8 mouse cellular contexts compared by ENCODE assay signal in genomic region chr1:138848026-138848425, GRCm38 (mm10). TPM values are rescaled to one million over a fixed set of nuclear protein-coding genes. Genes with fewer than 3 reads are reported as not detected.
A peak's percentile ranks its signal among the peaks of the same experiment; 100 is the strongest.
DNase-seq lines count a peak whose midpoint lies in the region; ATAC-seq and TF ChIP-seq lines count a peak whose summit lies in the region.

No protein-coding gene starts in this region.

- peak; percentile 39 to 50 for DNase-seq in B cell, adult 2 months
- no peak for DNase-seq in left cerebral cortex, adult 11 months (ENCODE audit: low spot score)
- no peak for DNase-seq in cerebellum, adult 9-10 months
- no peak for DNase-seq in cerebellum, postnatal 36 days
- no peak for DNase-seq in urinary bladder, postnatal 10 days (ENCODE audit: low spot score)

- H3K4me2 ChIP-seq in heart, embryonic 16.5 days (ENCODE audit: low read depth, low read length): peak overlapping the region; percentile 74
- peak overlapping the region; percentile 40; the same call in 1 of the 2 replicates for H3K4me2 ChIP-seq in liver, embryonic 16.5 days (ENCODE audit: low read depth, low read length)

- TF ChIP-seq EP300 in ES-Bruce4 (IDR thresholded peaks at IDR 0.05; ENCODE audit: insufficient read depth, low read depth, low read length): no peak

- TF ChIP-seq CTCF in ES-Bruce4 (IDR thresholded peaks at IDR 0.05; ENCODE audit: low read depth, low read length): no peak

- WGBS in heart, embryonic 16.5 days: under 1% methylated on average over 16 of the region's 16 CpGs
- WGBS in liver, embryonic 16.5 days (ENCODE audit: insufficient replicate concordance): under 1% methylated on average over 16 of the region's 16 CpGs

- no peak for ATAC-seq in heart, embryonic 16.5 days (replicated peaks; ENCODE audit: extremely low read depth, insufficient read depth, low FRiP score)
- no peak for ATAC-seq in liver, embryonic 16.5 days (ENCODE audit: low read depth)

- peaks cover 30% of the 10 kb centered on the region for H3K27me3 ChIP-seq in ES-Bruce4 (ENCODE audit: control insufficient read depth, insufficient read depth, low read length, poor library complexity, severe bottlenecking)
- peaks cover 48% of the 10 kb centered on the region for H3K27me3 ChIP-seq in heart, embryonic 16.5 days (ENCODE audit: control insufficient read depth, insufficient read depth, low read length)
- H3K27me3 ChIP-seq in liver, embryonic 16.5 days (ENCODE audit: control insufficient read depth, insufficient read depth, low read depth, low read length): peaks cover 70% of the 10 kb centered on the region

- H3K4me1 ChIP-seq in ES-Bruce4 (ENCODE audit: control insufficient read depth, insufficient read depth, low read length): no peaks in the 10 kb centered on the region
- H3K4me1 ChIP-seq in heart, embryonic 16.5 days (ENCODE audit: control insufficient read depth, insufficient read depth, low read length): peaks cover 23% of the 10 kb centered on the region
- H3K4me1 ChIP-seq in liver, embryonic 16.5 days (ENCODE audit: control insufficient read depth, low read depth, low read length): peaks cover 8% of the 10 kb centered on the region

- no peaks in the 10 kb centered on the region for H3K9me3 ChIP-seq in ES-Bruce4 (replicated peaks; ENCODE audit: control insufficient read depth, insufficient read depth, low read length, poor library complexity, severe bottlenecking)
- no peaks in the 10 kb centered on the region for H3K9me3 ChIP-seq in heart, embryonic 16.5 days (replicated peaks; ENCODE audit: control insufficient read depth, low read length)
- H3K9me3 ChIP-seq in liver, embryonic 16.5 days (replicated peaks; ENCODE audit: control insufficient read depth, low read length): no peaks in the 10 kb centered on the region

- 0 out of 2 replicates have a peak overlapping the region, but pooled peaks have one; percentile 7 for H3K9ac ChIP-seq in ES-Bruce4 (ENCODE audit: low read depth, poor library complexity, severe bottlenecking)
- no peak overlapping the region for H3K9ac ChIP-seq in heart, embryonic 16.5 days (ENCODE audit: low read length)
- no peak overlapping the region for H3K9ac ChIP-seq in liver, embryonic 16.5 days (ENCODE audit: low read depth, low read length)

- no peaks in the 10 kb centered on the region for H3K36me3 ChIP-seq in ES-Bruce4 (ENCODE audit: control insufficient read depth, insufficient read depth, low read length, poor library complexity, severe bottlenecking)
- H3K36me3 ChIP-seq in heart, embryonic 16.5 days (ENCODE audit: control insufficient read depth, insufficient read depth): no peaks in the 10 kb centered on the region
- no peaks in the 10 kb centered on the region for H3K36me3 ChIP-seq in liver, embryonic 16.5 days (ENCODE audit: control insufficient read depth, insufficient read depth)

- peak overlapping the region; percentile 79 for H3K4me3 ChIP-seq in ES-Bruce4 (ENCODE audit: low read depth, low read length)
- peak overlapping the region; percentile 53 for H3K4me3 ChIP-seq in heart, embryonic 16.5 days (ENCODE audit: low read length)
- H3K4me3 ChIP-seq in liver, embryonic 16.5 days (ENCODE audit: low read depth, low read length): peak overlapping the region; percentile 33

- no peak for TF ChIP-seq POLR2A in ES-Bruce4 (IDR thresholded peaks at IDR 0.05; ENCODE audit: insufficient read depth, low read length)

- no peak overlapping the region for H3K27ac ChIP-seq in ES-Bruce4 (ENCODE audit: insufficient read depth, low read length)
- H3K27ac ChIP-seq in heart, embryonic 16.5 days (ENCODE audit: low read length): no peak overlapping the region
- H3K27ac ChIP-seq in liver, embryonic 16.5 days (ENCODE audit: low read length): no peak overlapping the region

RNA-seq across cellular contexts. Expression of gene Lhx9, which starts 0.4 kb away (rescaled TPM):
- 0.43 and 0.48 TPM in 2 replicates for polyA plus RNA-seq in ES-Bruce4 (2011; ENCODE audit: insufficient read depth, insufficient read length, low read depth, missing spikeins)
- 0.14 and 0.25 TPM in 2 replicates for polyA plus RNA-seq in heart, embryonic 16.5 days (2015; fragmentation: Nextera tagmentation; extraction: Ambion mirVana)
- 0.02 TPM in 1 of 2 replicates, not detected in the other for polyA plus RNA-seq in liver, embryonic 16.5 days (2015; fragmentation: Nextera tagmentation; extraction: Ambion mirVana)

RNA-seq across cellular contexts. Expression of gene 2310009B15Rik, which starts 8.6 kb away (rescaled TPM):
- 8.6 and 8.9 TPM in 2 replicates for polyA plus RNA-seq in ES-Bruce4 (2011; ENCODE audit: insufficient read depth, insufficient read length, low read depth, missing spikeins)
- polyA plus RNA-seq in heart, embryonic 16.5 days (2015; fragmentation: Nextera tagmentation; extraction: Ambion mirVana): 26.8 and 29.4 TPM in 2 replicates
- 8.7 and 11.8 TPM in 2 replicates for polyA plus RNA-seq in liver, embryonic 16.5 days (2015; fragmentation: Nextera tagmentation; extraction: Ambion mirVana)

Comparison
In these comparisons a context has a peak if more than half of its experiments do, and no peak if none do; other contexts are left out.
1. DNase-seq: peak in B cell, adult 2 months (2 of 2); none in left cerebral cortex, adult 11 months (single experiment), cerebellum, adult 9-10 months (single experiment), cerebellum, postnatal 36 days (0 of 2) and urinary bladder, postnatal 10 days (single experiment).
2. Peak in every context shown above with its lines, with median percentiles within 50 percentile points of each other: H3K4me3 ChIP-seq.